Mouse (Mus musculus) heart, postnatal 0 days (tissue): Measurements from ENCODE around the gene Immp2l.

ENCODE experiments used
- CTCF ChIP-seq: IDR thresholded peaks from 2 replicates; pipeline ENCODE4 v1.5.1; 2016; ENCODE audit warnings: antibody characterized with exemption, control low read depth, low read depth
- EP300 ChIP-seq: IDR thresholded peaks from 2 replicates; pipeline ENCODE4 v1.6.1; 2016; ENCODE audit warnings: antibody characterized with exemption, low read depth

- TF ChIP-seq CTCF = no peak
- TF ChIP-seq EP300 = no peak
These were observed 459.9 kb downstream of the Immp2l start for GRCm38 (mm10) chr12:41483593-41484451.
